Mouse (Mus musculus) thymus, postnatal 14 days (tissue): ENCODE data around the gene Aass.
"Not testable (repeated sequence)": the region's sequence is repeated elsewhere in the genome, so short reads cannot be mapped to it uniquely, and the experiment has no call there.

ENCODE experiments used
- DNase-seq: peaks from one replicate; pipeline ENCODE4 v3.0.0; 2021

The Aass gene

GRCm38 (mm10) chr6:23132573-23133181 is at the start of gene Aass:
Gene Aass, minus strand, starts transcription at chr6:23132986.
- DNase-seq = no peak

GRCm38 (mm10) chr6:23180096-23180495 is 47.3 kb upstream of the Aass start:
- DNase-seq = no peak

GRCm38 (mm10) chr6:23163824-23164223 is 31.0 kb upstream of the Aass start:
- DNase-seq = not testable (repeated sequence)

- DNase-seq = not testable (repeated sequence)
These were observed 23.6 kb upstream of the Aass start for GRCm38 (mm10) chr6:23156357-23156756.

GRCm38 (mm10) chr6:23153112-23153511 is 20.3 kb upstream of the Aass start:
- DNase-seq = no peak

- no peak for DNase-seq
These were observed 14.4 kb upstream of the Aass start for GRCm38 (mm10) chr6:23147221-23147620.

- DNase-seq = no peak
These were observed 11.2 kb upstream of the Aass start for GRCm38 (mm10) chr6:23143980-23144379.

- DNase-seq = no peak
These were observed 1.8 kb downstream of the Aass start for GRCm38 (mm10) chr6:23131015-23131414.

GRCm38 (mm10) chr6:23129201-23129600 is 3.6 kb downstream of the Aass start:
- DNase-seq = no peak

GRCm38 (mm10) chr6:23126706-23127105 is 6.1 kb downstream of the Aass start:
- no peak for DNase-seq

- no peak for DNase-seq
These were observed 7.0 kb downstream of the Aass start for GRCm38 (mm10) chr6:23125831-23126230.

- DNase-seq = no peak
These were observed 8.0 kb downstream of the Aass start for GRCm38 (mm10) chr6:23124823-23125222.

GRCm38 (mm10) chr6:23122934-23123333 is 9.9 kb downstream of the Aass start:
- DNase-seq = no peak

- no peak for DNase-seq
These were observed 18.0 kb downstream of the Aass start for GRCm38 (mm10) chr6:23114781-23115180.

GRCm38 (mm10) chr6:23107069-23107468 is 25.7 kb downstream of the Aass start:
- no peak for DNase-seq

- DNase-seq = no peak
These were observed 26.4 kb downstream of the Aass start for GRCm38 (mm10) chr6:23106373-23106772.

GRCm38 (mm10) chr6:23090346-23091055 is 42.3 kb downstream of the Aass start:
- not testable (repeated sequence) for DNase-seq

- DNase-seq = not testable (repeated sequence)
These were observed 43.5 kb downstream of the Aass start for GRCm38 (mm10) chr6:23089292-23089691.

- DNase-seq = no peak
These were observed 48.0 kb downstream of the Aass start for GRCm38 (mm10) chr6:23084587-23085421.

GRCm38 (mm10) chr6:23079991-23080680 is 52.6 kb downstream of the Aass start:
- no peak for DNase-seq

- DNase-seq = no peak
These were observed 54.5 kb downstream of the Aass start for GRCm38 (mm10) chr6:23078273-23078672.

- DNase-seq = no peak
These were observed 56.7 kb downstream of the Aass start for GRCm38 (mm10) chr6:23076060-23076459.

GRCm38 (mm10) chr6:23055734-23056133 is 77.1 kb downstream of the Aass start:
- DNase-seq = no peak
